Mouse (Mus musculus): ENCODE data around the gene Cisd1. TPM values are rescaled to one million over a fixed set of nuclear protein-coding genes. Genes with fewer than 3 reads are reported as not detected.

The Cisd1 gene
- polyA plus RNA-seq, 1 experiment from 2014 or later: 281 TPM

GRCm38 (mm10) chr10:71306759-71307158 lies 38.0 kb downstream of the Cisd1 start:
- 79% methylated on average over 6 of the region's 6 CpGs for WGBS
- H3K4me2 ChIP-seq (ENCODE audit: low read length): peak overlapping the region; percentile 27; the same call in 1 of the 2 replicates
- H3K9me3 ChIP-seq (ENCODE audit: control insufficient read depth, low read length): no peaks in the 10 kb centered on the region
- no peak overlapping the region for H3K9ac ChIP-seq (replicated peaks; ENCODE audit: low read length)
- no peaks in the 10 kb centered on the region for H3K36me3 ChIP-seq (ENCODE audit: control insufficient read depth, insufficient read depth, low read length)
- ATAC-seq (ENCODE audit: low FRiP score, low TSS enrichment): no peak
- no peak overlapping the region for H3K27ac ChIP-seq (replicated peaks; ENCODE audit: low read depth, low read length)
- no peaks in the 10 kb centered on the region for H3K4me1 ChIP-seq (ENCODE audit: control insufficient read depth, insufficient read depth, low read length)
- DNase-seq: no peak
- no peak overlapping the region for H3K4me3 ChIP-seq (replicated peaks; ENCODE audit: low read depth, low read length)
- no peaks in the 10 kb centered on the region for H3K27me3 ChIP-seq (ENCODE audit: control insufficient read depth, insufficient read depth, low read length)

GRCm38 (mm10) chr10:71306190-71306589 lies 38.6 kb downstream of the Cisd1 start:
- DNase-seq (peak; percentile 74), ATAC-seq (ENCODE audit: low FRiP score, low TSS enrichment) (no peak)
- no peak overlapping the region for H3K4me3 ChIP-seq (replicated peaks; ENCODE audit: low read depth, low read length)
- H3K27me3 ChIP-seq (ENCODE audit: control insufficient read depth, insufficient read depth, low read length): no peaks in the 10 kb centered on the region
- H3K36me3 ChIP-seq (ENCODE audit: control insufficient read depth, insufficient read depth, low read length): no peaks in the 10 kb centered on the region
- 26% methylated on average over 6 of the region's 6 CpGs for WGBS
- peak overlapping the region; percentile 27 for H3K4me2 ChIP-seq (ENCODE audit: low read length)
- no peak overlapping the region for H3K27ac ChIP-seq (replicated peaks; ENCODE audit: low read depth, low read length)
- no peaks in the 10 kb centered on the region for H3K4me1 ChIP-seq (ENCODE audit: control insufficient read depth, insufficient read depth, low read length)
- no peaks in the 10 kb centered on the region for H3K9me3 ChIP-seq (ENCODE audit: control insufficient read depth, low read length)
- no peak overlapping the region for H3K9ac ChIP-seq (replicated peaks; ENCODE audit: low read length)

- ATAC-seq (ENCODE audit: low FRiP score, low TSS enrichment) (no peak), DNase-seq (peak; percentile 53)
- Histone ChIP-seq H3K4me3 (replicated peaks; ENCODE audit: low read depth, low read length) (no peak overlapping the region), H3K36me3 (ENCODE audit: control insufficient read depth, insufficient read depth, low read length) (no peaks in the 10 kb centered on the region), H3K27me3 (ENCODE audit: control insufficient read depth, insufficient read depth, low read length) (no peaks in the 10 kb centered on the region), H3K27ac (replicated peaks; ENCODE audit: low read depth, low read length) (no peak overlapping the region), H3K4me1 (ENCODE audit: control insufficient read depth, insufficient read depth, low read length) (no peaks in the 10 kb centered on the region), H3K4me2 (ENCODE audit: low read length) (no peak overlapping the region), H3K9me3 (ENCODE audit: control insufficient read depth, low read length) (no peaks in the 10 kb centered on the region), H3K9ac (replicated peaks; ENCODE audit: low read length) (no peak overlapping the region)
- WGBS: 28% methylated on average over 5 of the region's 5 CpGs
Observed at GRCm38 (mm10) chr10:71302490-71302889, 42.3 kb downstream of the Cisd1 start.

- Histone ChIP-seq H3K4me1 (ENCODE audit: control insufficient read depth, insufficient read depth, low read length) (no peaks in the 10 kb centered on the region), H3K9ac (replicated peaks; ENCODE audit: low read length) (no peak overlapping the region), H3K36me3 (ENCODE audit: control insufficient read depth, insufficient read depth, low read length) (no peaks in the 10 kb centered on the region), H3K9me3 (ENCODE audit: control insufficient read depth, low read length) (no peaks in the 10 kb centered on the region), H3K4me3 (replicated peaks; ENCODE audit: low read depth, low read length) (no peak overlapping the region), H3K27me3 (ENCODE audit: control insufficient read depth, insufficient read depth, low read length) (no peaks in the 10 kb centered on the region), H3K27ac (replicated peaks; ENCODE audit: low read depth, low read length) (no peak overlapping the region), H3K4me2 (ENCODE audit: low read length) (no peak overlapping the region)
- ATAC-seq (ENCODE audit: low FRiP score, low TSS enrichment) (no peak), DNase-seq (no peak)
- 83% methylated on average over 16 of the region's 16 CpGs for WGBS
Observed at GRCm38 (mm10) chr10:71300161-71300560, 44.6 kb downstream of the Cisd1 start.

- no peak overlapping the region for H3K4me2 ChIP-seq (ENCODE audit: low read length)
- H3K36me3 ChIP-seq (ENCODE audit: control insufficient read depth, insufficient read depth, low read length): no peaks in the 10 kb centered on the region
- no peak overlapping the region for H3K4me3 ChIP-seq (replicated peaks; ENCODE audit: low read depth, low read length)
- no peaks in the 10 kb centered on the region for H3K9me3 ChIP-seq (ENCODE audit: control insufficient read depth, low read length)
- no peak overlapping the region for H3K9ac ChIP-seq (replicated peaks; ENCODE audit: low read length)
- DNase-seq: no peak
- no peak overlapping the region for H3K27ac ChIP-seq (replicated peaks; ENCODE audit: low read depth, low read length)
- WGBS: 51% methylated on average over 4 of the region's 4 CpGs
- ATAC-seq (ENCODE audit: low FRiP score, low TSS enrichment): no peak
- no peaks in the 10 kb centered on the region for H3K27me3 ChIP-seq (ENCODE audit: control insufficient read depth, insufficient read depth, low read length)
- no peaks in the 10 kb centered on the region for H3K4me1 ChIP-seq (ENCODE audit: control insufficient read depth, insufficient read depth, low read length)
Observed at GRCm38 (mm10) chr10:71293245-71293644, 51.5 kb downstream of the Cisd1 start.

GRCm38 (mm10) chr10:71292254-71292653 lies 52.5 kb downstream of the Cisd1 start:
- no peaks in the 10 kb centered on the region for H3K27me3 ChIP-seq (ENCODE audit: control insufficient read depth, insufficient read depth, low read length)
- no peak overlapping the region for H3K27ac ChIP-seq (replicated peaks; ENCODE audit: low read depth, low read length)
- no peak overlapping the region for H3K4me2 ChIP-seq (ENCODE audit: low read length)
- no peaks in the 10 kb centered on the region for H3K4me1 ChIP-seq (ENCODE audit: control insufficient read depth, insufficient read depth, low read length)
- no peaks in the 10 kb centered on the region for H3K9me3 ChIP-seq (ENCODE audit: control insufficient read depth, low read length)
- DNase-seq: no peak
- no peak overlapping the region for H3K4me3 ChIP-seq (replicated peaks; ENCODE audit: low read depth, low read length)
- H3K9ac ChIP-seq (replicated peaks; ENCODE audit: low read length): no peak overlapping the region
- H3K36me3 ChIP-seq (ENCODE audit: control insufficient read depth, insufficient read depth, low read length): no peaks in the 10 kb centered on the region
- no peak for ATAC-seq (ENCODE audit: low FRiP score, low TSS enrichment)
- 11% methylated on average over 11 of the region's 11 CpGs for WGBS

GRCm38 (mm10) chr10:71291801-71292200 lies 53.0 kb downstream of the Cisd1 start:
- DNase-seq (no peak), ATAC-seq (ENCODE audit: low FRiP score, low TSS enrichment) (no peak)
- 16% methylated on average over 4 of the region's 4 CpGs for WGBS
- Histone ChIP-seq H3K9ac (replicated peaks; ENCODE audit: low read length) (no peak overlapping the region), H3K4me1 (ENCODE audit: control insufficient read depth, insufficient read depth, low read length) (no peaks in the 10 kb centered on the region), H3K27me3 (ENCODE audit: control insufficient read depth, insufficient read depth, low read length) (no peaks in the 10 kb centered on the region), H3K27ac (replicated peaks; ENCODE audit: low read depth, low read length) (no peak overlapping the region), H3K9me3 (ENCODE audit: control insufficient read depth, low read length) (no peaks in the 10 kb centered on the region), H3K36me3 (ENCODE audit: control insufficient read depth, insufficient read depth, low read length) (no peaks in the 10 kb centered on the region), H3K4me3 (replicated peaks; ENCODE audit: low read depth, low read length) (no peak overlapping the region), H3K4me2 (ENCODE audit: low read length) (no peak overlapping the region)

- Histone ChIP-seq H3K36me3 (ENCODE audit: control insufficient read depth, insufficient read depth, low read length) (no peaks in the 10 kb centered on the region), H3K4me2 (ENCODE audit: low read length) (no peak overlapping the region), H3K9ac (replicated peaks; ENCODE audit: low read length) (no peak overlapping the region), H3K27ac (replicated peaks; ENCODE audit: low read depth, low read length) (no peak overlapping the region), H3K9me3 (ENCODE audit: control insufficient read depth, low read length) (no peaks in the 10 kb centered on the region), H3K4me3 (replicated peaks; ENCODE audit: low read depth, low read length) (no peak overlapping the region), H3K4me1 (ENCODE audit: control insufficient read depth, insufficient read depth, low read length) (no peaks in the 10 kb centered on the region), H3K27me3 (ENCODE audit: control insufficient read depth, insufficient read depth, low read length) (no peaks in the 10 kb centered on the region)
- 26% methylated on average over 3 of the region's 3 CpGs for WGBS
- ATAC-seq (ENCODE audit: low FRiP score, low TSS enrichment) (no peak), DNase-seq (no peak)
Observed at GRCm38 (mm10) chr10:71291179-71291661, 53.5 kb downstream of the Cisd1 start.

- no peaks in the 10 kb centered on the region for H3K27me3 ChIP-seq (ENCODE audit: control insufficient read depth, insufficient read depth, low read length)
- no peaks in the 10 kb centered on the region for H3K9me3 ChIP-seq (ENCODE audit: control insufficient read depth, low read length)
- peak within 1 kb of the TSS; percentile 90 for H3K27ac ChIP-seq (replicated peaks; ENCODE audit: low read depth, low read length)
- ATAC-seq (ENCODE audit: low FRiP score, low TSS enrichment): peak; percentile 95
- peak within 1 kb of the TSS; percentile 59 for H3K4me2 ChIP-seq (ENCODE audit: low read length)
- peak within 1 kb of the TSS; percentile 99 for H3K9ac ChIP-seq (replicated peaks; ENCODE audit: low read length)
- WGBS: under 1% methylated on average over 47 of the region's 50 CpGs
- peaks cover 5% of the 10 kb centered on the region for H3K36me3 ChIP-seq (ENCODE audit: control insufficient read depth, insufficient read depth, low read length)
- peak within 1 kb of the TSS; percentile 99 for H3K4me3 ChIP-seq (replicated peaks; ENCODE audit: low read depth, low read length)
- peaks cover 33% of the 10 kb centered on the region for H3K4me1 ChIP-seq (ENCODE audit: control insufficient read depth, insufficient read depth, low read length)
- peak; percentile 94 for DNase-seq
Observed at GRCm38 (mm10) chr10:71285126-71285580, 59.6 kb downstream of the Cisd1 start, which contains the start of gene Ube2d1. TSS of gene Ube2d1 (minus strand) at chr10:71285262.

Measured in midbrain, embryonic 14.5 days (tissue).